Mouse (Mus musculus) CH12.LX (cell line): ENCODE measurements at regions not wholly inside any gene's neighbourhood (a gene's known extent, or its start where the extent isn't known, plus 50 kb on each side); places are given as distances from the start of the nearest gene placed in this dataset.

Experiments
- DNase-seq: peaks from one replicate; pipeline ENCODE4 v3.0.0-alpha.2; 2013; ENCODE audit errors: extremely low read depth
- H3K27ac ChIP-seq: 2 replicates; pipeline ENCODE4 v1.5.1; 2012; ENCODE audit warnings: low read depth, mild to moderate bottlenecking, control low read depth, moderate library complexity; ENCODE audit not compliant: insufficient read depth
- H3K27me3 ChIP-seq: replicated peaks from 2 replicates; pipeline ENCODE3; 2012; ENCODE audit warnings: inconsistent platforms
- H3K36me3 ChIP-seq, 2 experiments: replicated peaks in 1 of 2; 2 replicates each; pipeline versions ENCODE3 to v1.6.1; 2012; ENCODE audit warnings: inconsistent platforms in 1 of 2, low read length in 1 of 2, mild to moderate bottlenecking in 1 of 2, mixed read lengths in 1 of 2, moderate library complexity in 1 of 2; ENCODE audit not compliant: control insufficient read depth in 1 of 2, insufficient read depth in 1 of 2
- H3K4me1 ChIP-seq, 2 experiments: 2 replicates each; pipeline ENCODE4 v1.6.1; 2012; ENCODE audit warnings: inconsistent platforms in 1 of 2, moderate library complexity in 1 of 2; ENCODE audit not compliant: insufficient read depth in 2 of 2, control insufficient read depth in 1 of 2
- H3K4me2 ChIP-seq: 2 replicates; pipeline ENCODE4 v1.6.1; 2012; ENCODE audit warnings: low read depth, mild to moderate bottlenecking, control low read depth; ENCODE audit not compliant: poor library complexity, insufficient read depth, severe bottlenecking
- H3K4me3 ChIP-seq, 3 experiments: fragments of 150-350 bp in 1 of 3; sonication (generic) in 1 of 3; replicated peaks in 1 of 3; 2 replicates each; pipeline versions ENCODE3 to v1.5.1; 2011 to 2012; ENCODE audit warnings: low read depth in 2 of 3, low read length in 2 of 3, mild to moderate bottlenecking in 2 of 3, moderate library complexity in 2 of 3, control low read depth in 1 of 3, improper control_type of control experiment in 1 of 3, inconsistent platforms in 1 of 3, mixed read lengths in 1 of 3; ENCODE audit not compliant: poor library complexity in 1 of 3
- H3K79me2 ChIP-seq: replicated peaks from 2 replicates; pipeline ENCODE4 v1.6.1; 2012; ENCODE audit warnings: mild to moderate bottlenecking, moderate library complexity; ENCODE audit not compliant: control insufficient read depth, poor library complexity, insufficient read depth, severe bottlenecking; ENCODE audit errors: extremely low read depth
- H3K9ac ChIP-seq: 2 replicates; pipeline ENCODE4 v1.6.1; 2012; ENCODE audit warnings: low read depth, mild to moderate bottlenecking, control low read depth, moderate library complexity; ENCODE audit not compliant: insufficient read depth
- H3K9me3 ChIP-seq: replicated peaks from 2 replicates; pipeline ENCODE3; 2012; ENCODE audit warnings: low read length, inconsistent platforms, mixed read lengths
- CHD2 ChIP-seq: IDR thresholded peaks from 2 replicates; pipeline ENCODE4 v1.6.1; 2011; ENCODE audit warnings: low read length, improper control_type of control experiment
- CTCF ChIP-seq, 2 experiments: IDR thresholded peaks in 1 of 2; conservative IDR thresholded peaks in 1 of 2; 2 replicates each; pipeline ENCODE4 v1.5.1; 2011 to 2012; ENCODE audit warnings: low read depth in 2 of 2, low read length in 2 of 2, improper control_type of control experiment in 1 of 2, inconsistent platforms in 1 of 2, mild to moderate bottlenecking in 1 of 2, moderate library complexity in 1 of 2
- EP300 ChIP-seq: IDR thresholded peaks from 2 replicates; pipeline ENCODE4 v1.6.1; 2011; ENCODE audit warnings: low read length, improper control_type of control experiment
- ETS1 ChIP-seq: conservative IDR thresholded peaks from 2 replicates; pipeline ENCODE4 v1.6.1; 2012; ENCODE audit warnings: low read depth, mild to moderate bottlenecking, inconsistent platforms, low read length, improper control_type of control experiment, moderate library complexity
- GABPA ChIP-seq: IDR thresholded peaks from 2 replicates; pipeline ENCODE4 v1.6.1; 2012; ENCODE audit warnings: low read depth, low read length, improper control_type of control experiment, inconsistent platforms; ENCODE audit not compliant: insufficient replicate concordance
- IRF4 ChIP-seq: IDR thresholded peaks from 2 replicates; pipeline ENCODE4 v1.6.1; 2014; ENCODE audit warnings: low read depth, mild to moderate bottlenecking, inconsistent platforms, low read length, improper control_type of control experiment
- KAT2A ChIP-seq: IDR thresholded peaks from 2 replicates; pipeline ENCODE4 v1.6.1; 2012; ENCODE audit warnings: low read length, improper control_type of control experiment, inconsistent platforms; ENCODE audit not compliant: insufficient replicate concordance
- MAFK ChIP-seq: IDR thresholded peaks from 2 replicates; pipeline ENCODE4 v1.6.1; 2011; ENCODE audit warnings: low read length, improper control_type of control experiment; ENCODE audit not compliant: insufficient replicate concordance
- MAX ChIP-seq: IDR thresholded peaks from 2 replicates; pipeline ENCODE4 v1.6.1; 2011; ENCODE audit warnings: low read length, improper control_type of control experiment
- MAZ ChIP-seq: IDR thresholded peaks from 2 replicates; pipeline ENCODE4 v1.6.1; 2012; ENCODE audit warnings: low read depth, mild to moderate bottlenecking, inconsistent platforms, low read length, improper control_type of control experiment, moderate library complexity
- MEF2A ChIP-seq: IDR thresholded peaks from 2 replicates; pipeline ENCODE4 v1.6.1; 2014; ENCODE audit warnings: low read depth, mild to moderate bottlenecking, inconsistent platforms, low read length, improper control_type of control experiment, borderline replicate concordance
- NELFE ChIP-seq: IDR thresholded peaks from 2 replicates; pipeline ENCODE4 v1.6.1; 2011; ENCODE audit warnings: low read depth, low read length, improper control_type of control experiment
- POLR2A ChIP-seq: IDR thresholded peaks from 2 replicates; pipeline ENCODE4 v1.6.1; 2011; ENCODE audit warnings: low read depth, mild to moderate bottlenecking, improper control_type of control experiment, low read length
- SIN3A ChIP-seq: IDR thresholded peaks from 2 replicates; pipeline ENCODE4 v1.6.1; 2012; ENCODE audit warnings: low read length, improper control_type of control experiment, inconsistent platforms
- UBTF ChIP-seq: IDR thresholded peaks from 2 replicates; pipeline ENCODE4 v1.6.1; 2012; ENCODE audit warnings: low read depth, mild to moderate bottlenecking, inconsistent platforms, low read length, improper control_type of control experiment, moderate library complexity
- USF1 ChIP-seq: IDR thresholded peaks from 2 replicates; pipeline ENCODE4 v1.6.1; 2014; ENCODE audit warnings: low read depth, mild to moderate bottlenecking, inconsistent platforms, low read length, improper control_type of control experiment
- USF2 ChIP-seq: conservative IDR thresholded peaks from 2 replicates; pipeline ENCODE4 v1.6.1; 2011; ENCODE audit warnings: low read depth, low read length, improper control_type of control experiment
- ZC3H11A ChIP-seq: IDR thresholded peaks from 2 replicates; pipeline ENCODE4 v1.6.1; 2012; ENCODE audit warnings: low read depth, mild to moderate bottlenecking, inconsistent platforms, low read length, improper control_type of control experiment
- ZKSCAN1 ChIP-seq: IDR thresholded peaks from 2 replicates; pipeline ENCODE4 v1.6.1; 2012; ENCODE audit warnings: low read depth, inconsistent platforms, low read length, improper control_type of control experiment, borderline replicate concordance
- ZMIZ1 ChIP-seq: IDR thresholded peaks from 2 replicates; pipeline ENCODE4 v1.6.1; 2012; ENCODE audit warnings: low read depth, mild to moderate bottlenecking, inconsistent platforms, low read length, improper control_type of control experiment
- ZNF384 ChIP-seq: IDR thresholded peaks from 2 replicates; pipeline ENCODE4 v1.6.1; 2012; ENCODE audit warnings: low read depth, low read length, improper control_type of control experiment, inconsistent platforms
- dilution Hi-C: fragments of 300-500 bp; cut with MboI; formaldehyde crosslinking; loops from 2 replicates; pipeline ENCODE4 v1.14.3; 2020; ENCODE audit warnings: low sequenced_read_pairs; ENCODE audit not compliant: extremely low pct_unique_long_range_greater_than_20kb, extremely low pct_ligation_motif_present
- in situ Hi-C: fragments of 300-500 bp; cut with MboI; formaldehyde crosslinking; loops from 3 replicates; pipeline ENCODE4 v1.14.3; 2019; ENCODE audit warnings: low sequenced_read_pairs, low pct_ligation_motif_present, low pct_unique_long_range_greater_than_20kb, mixed read lengths

DNA sequence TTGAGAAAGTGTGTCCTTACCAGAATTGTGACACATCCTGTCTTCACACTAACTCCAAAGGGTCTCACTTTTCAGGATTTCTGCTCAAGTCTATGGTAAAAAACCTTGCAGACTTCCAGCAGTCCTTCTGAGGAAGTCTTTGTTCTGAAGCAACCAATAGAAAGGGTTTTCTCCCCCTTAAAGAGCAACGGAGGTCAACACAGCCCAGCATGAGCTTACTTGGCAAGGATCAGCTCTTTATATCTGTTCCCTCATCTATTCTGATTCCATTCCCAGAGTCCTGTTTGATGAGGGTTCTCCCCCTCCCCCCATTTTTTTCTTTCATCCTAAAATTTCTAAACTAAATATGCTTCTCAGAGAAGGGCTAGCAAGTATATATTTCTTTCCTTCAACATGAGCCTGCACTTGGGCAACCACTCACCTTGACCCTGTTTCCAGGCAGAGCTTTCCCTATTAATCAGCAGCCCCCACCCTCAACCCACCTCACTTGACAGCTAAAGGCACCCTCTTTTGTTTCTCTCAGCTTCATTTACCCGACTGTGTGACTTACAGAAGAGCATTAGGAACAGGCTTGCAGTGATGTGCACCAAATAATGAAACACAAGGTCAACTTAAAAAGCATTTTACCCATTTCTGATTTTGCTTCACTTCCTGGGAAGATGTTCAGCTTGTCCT lies 91.7 kb upstream of the Grik1 start:
- Histone ChIP-seq H3K9me3 (peaks cover 16% of the 10 kb centered on the region), H3K36me3 (no peaks in the 10 kb centered on the region), H3K4me1 (no peaks in the 10 kb centered on the region), H3K79me2 (no peaks in the 10 kb centered on the region), H3K9ac (no peak overlapping the region), H3K27ac (no peak overlapping the region), H3K4me2 (no peak overlapping the region), H3K27me3 (no peaks in the 10 kb centered on the region), H3K4me3 (no peak overlapping the region)
- in situ Hi-C loops (loop anchor here (25.0 kb wide), 2 partner anchors 1381 to 1806 kb away; no protein-coding TSS in a partner anchor), dilution Hi-C loops (no loop called here)
- TF ChIP-seq MAFK (no peak), USF2 (no peak), KAT2A (no peak), UBTF (no peak), POLR2A (no peak), NELFE (no peak), MEF2A (no peak), MAZ (no peak), CTCF (conservative IDR thresholded peaks at IDR 0.05 in 1 of 2, IDR thresholded peaks at IDR 0.05 in 1 of 2; ENCODE audit: low read depth in 2 of 2, low read length in 2 of 2) (no peak), ZC3H11A (no peak), IRF4 (no peak), ZNF384 (no peak), SIN3A (no peak), ZMIZ1 (no peak), CHD2 (no peak), ETS1 (no peak), ZKSCAN1 (no peak), EP300 (no peak), USF1 (no peak)
- DNase-seq: no peak

DNA sequence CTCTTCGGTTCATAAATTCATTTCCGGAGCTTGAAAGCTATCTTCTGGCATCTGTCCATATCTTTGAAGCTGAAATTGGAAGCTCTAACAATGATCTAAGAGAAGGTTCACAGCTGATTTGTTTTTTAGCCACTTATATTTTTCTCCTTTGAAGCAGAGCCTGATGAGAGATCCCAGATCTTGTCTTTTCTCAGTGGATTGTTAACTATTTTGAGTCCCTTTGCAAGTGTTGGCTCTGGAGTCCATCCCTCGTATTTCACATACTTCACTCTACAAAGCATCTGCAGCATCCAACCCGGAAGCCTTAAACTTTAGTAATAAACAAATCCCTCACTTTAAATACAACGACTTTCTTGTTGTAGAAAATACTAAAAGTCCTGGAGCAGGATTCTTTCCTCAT lies 85.6 kb upstream of the Grik1 start:
- no peak for DNase-seq
- Histone ChIP-seq H3K79me2 (no peaks in the 10 kb centered on the region), H3K4me3 (no peak overlapping the region), H3K27ac (no peak overlapping the region), H3K9me3 (peaks cover 8% of the 10 kb centered on the region), H3K9ac (no peak overlapping the region), H3K4me1 (no peaks in the 10 kb centered on the region), H3K4me2 (no peak overlapping the region), H3K27me3 (no peaks in the 10 kb centered on the region), H3K36me3 (no peaks in the 10 kb centered on the region)
- in situ Hi-C loops: loop anchor here (25.0 kb wide), 2 partner anchors 1387 to 1812 kb away; no protein-coding TSS in a partner anchor
- TF ChIP-seq ZMIZ1: no peak
- TF ChIP-seq ZKSCAN1: no peak
- no peak for TF ChIP-seq GABPA
- no peak for TF ChIP-seq MAX
- TF ChIP-seq IRF4: no peak
- no peak for TF ChIP-seq MAZ
- TF ChIP-seq POLR2A: no peak
- dilution Hi-C loops: no loop called here
